Mouse (Mus musculus): ENCODE results near the gene Adgre5.

Adgre5 gene

GRCm38 (mm10) chr8:83740976-83741741, at the start of gene Adgre5:
Adgre5 (minus strand) TSS chr8:83741326.
- DNase-seq (ENCODE audit: low spot score in 2 of 2): peak in 1 of 2 experiments; percentile 19

GRCm38 (mm10) chr8:83789826-83790225, 48.7 kb upstream of the Adgre5 start:
- DNase-seq (ENCODE audit: low spot score in 2 of 2): no peak

- no peak for DNase-seq (ENCODE audit: low spot score in 2 of 2)
These were observed 43.9 kb upstream of the Adgre5 start for GRCm38 (mm10) chr8:83785046-83785445.

GRCm38 (mm10) chr8:83782832-83783558, 41.9 kb upstream of the Adgre5 start:
- DNase-seq (ENCODE audit: low spot score in 2 of 2): peak; percentile 85 to 92

GRCm38 (mm10) chr8:83779610-83780009, 38.5 kb upstream of the Adgre5 start:
- DNase-seq (ENCODE audit: low spot score in 2 of 2): no peak

GRCm38 (mm10) chr8:83778051-83778450, 36.9 kb upstream of the Adgre5 start:
- no peak for DNase-seq (ENCODE audit: low spot score in 2 of 2)

- DNase-seq (ENCODE audit: low spot score in 2 of 2): no peak
These were observed 35.5 kb upstream of the Adgre5 start for GRCm38 (mm10) chr8:83776632-83777031.

GRCm38 (mm10) chr8:83774221-83774620, 33.1 kb upstream of the Adgre5 start:
- DNase-seq (ENCODE audit: low spot score in 2 of 2): no peak

- DNase-seq (ENCODE audit: low spot score in 2 of 2): no peak
These were observed 32.3 kb upstream of the Adgre5 start for GRCm38 (mm10) chr8:83773452-83773846.

- DNase-seq (ENCODE audit: low spot score in 2 of 2): peak in 1 of 2 experiments; percentile 11
These were observed 31.8 kb upstream of the Adgre5 start for GRCm38 (mm10) chr8:83772701-83773451.

- DNase-seq (ENCODE audit: low spot score in 2 of 2): no peak
These were observed 30.7 kb upstream of the Adgre5 start for GRCm38 (mm10) chr8:83771791-83772190.

- no peak for DNase-seq (ENCODE audit: low spot score in 2 of 2)
These were observed 29.5 kb upstream of the Adgre5 start for GRCm38 (mm10) chr8:83770669-83771068.

GRCm38 (mm10) chr8:83769720-83770119, 28.6 kb upstream of the Adgre5 start:
- DNase-seq (ENCODE audit: low spot score in 2 of 2): no peak

GRCm38 (mm10) chr8:83768526-83768925, 27.4 kb upstream of the Adgre5 start:
- no peak for DNase-seq (ENCODE audit: low spot score in 2 of 2)

GRCm38 (mm10) chr8:83767442-83767841, 26.3 kb upstream of the Adgre5 start:
- DNase-seq (ENCODE audit: low spot score in 2 of 2): no peak

GRCm38 (mm10) chr8:83765663-83766062, 24.5 kb upstream of the Adgre5 start:
- no peak for DNase-seq (ENCODE audit: low spot score in 2 of 2)

- no peak for DNase-seq (ENCODE audit: low spot score in 2 of 2)
These were observed 23.6 kb upstream of the Adgre5 start for GRCm38 (mm10) chr8:83764717-83765116.

GRCm38 (mm10) chr8:83764116-83764515, 23.0 kb upstream of the Adgre5 start:
- DNase-seq (ENCODE audit: low spot score in 2 of 2): peak in 1 of 2 experiments; percentile 53

GRCm38 (mm10) chr8:83759231-83759759, 18.2 kb upstream of the Adgre5 start:
- DNase-seq (ENCODE audit: low spot score in 2 of 2): no peak

GRCm38 (mm10) chr8:83758298-83758697, 17.2 kb upstream of the Adgre5 start:
- no peak for DNase-seq (ENCODE audit: low spot score in 2 of 2)

GRCm38 (mm10) chr8:83757084-83757607, 16.0 kb upstream of the Adgre5 start:
- DNase-seq (ENCODE audit: low spot score in 2 of 2): no peak

GRCm38 (mm10) chr8:83756273-83756672, 15.1 kb upstream of the Adgre5 start:
- DNase-seq (ENCODE audit: low spot score in 2 of 2): no peak

Measured in cerebellum, postnatal 4 days (tissue).